Mouse (Mus musculus): ENCODE results near the gene Hoxc12. TPM values are rescaled to one million over a fixed set of nuclear protein-coding genes. Genes with fewer than 3 reads are reported as not detected.

Gene Hoxc12
- polyA plus RNA-seq, 1 experiment from 2014 or later: not detected

DNA sequence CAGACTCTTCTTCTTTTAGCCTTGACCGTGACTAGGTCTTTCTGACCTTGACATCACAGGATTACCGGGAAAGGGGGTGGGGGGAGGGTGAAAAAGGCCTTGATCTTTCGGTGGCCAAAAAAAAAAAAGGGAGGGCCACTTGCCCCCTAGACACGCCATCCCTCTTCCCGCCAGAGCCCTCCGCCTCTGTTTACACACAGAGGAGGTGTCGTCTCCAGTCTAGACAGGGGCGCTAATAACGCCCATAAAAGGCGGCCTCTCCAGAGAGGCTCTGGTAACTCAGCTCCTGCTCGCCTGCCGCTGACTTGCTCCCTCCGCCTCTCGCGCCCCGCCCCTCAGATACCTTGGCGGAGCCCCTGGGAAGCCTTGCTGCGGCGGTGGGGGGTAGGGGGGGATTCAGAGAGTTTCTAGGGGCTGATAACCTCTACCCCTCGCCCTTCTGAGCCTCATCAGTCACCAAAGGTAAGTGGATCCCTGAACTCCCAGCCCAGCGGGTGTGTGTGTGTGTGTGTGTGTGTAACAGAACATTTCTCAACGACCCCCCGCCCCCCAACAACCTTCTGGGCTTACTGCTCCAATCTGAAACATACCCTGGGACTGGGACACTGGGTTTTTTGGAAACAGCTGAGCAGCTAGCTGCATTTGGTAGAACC lies 4.7 kb upstream of the Hoxc12 start:
- Histone ChIP-seq H3K9me3 (replicated peaks; ENCODE audit: control insufficient read depth, low read length) (no peaks in the 10 kb centered on the region), H3K4me1 (ENCODE audit: control insufficient read depth, insufficient read depth, low read length) (no peaks in the 10 kb centered on the region), H3K36me3 (replicated peaks; ENCODE audit: control insufficient read depth, insufficient read depth, low read depth, low read length) (no peaks in the 10 kb centered on the region), H3K9ac (replicated peaks; ENCODE audit: low read length) (no peak overlapping the region), H3K27me3 (ENCODE audit: control insufficient read depth, insufficient read depth, low read length) (peaks cover 98% of the 10 kb centered on the region), H3K4me3 (ENCODE audit: low read depth, low read length) (no peak overlapping the region), H3K4me2 (ENCODE audit: low read depth, low read length) (no peak overlapping the region), H3K27ac (replicated peaks; ENCODE audit: low read depth, low read length) (no peak overlapping the region)
- DNase-seq (ENCODE audit: low spot score) (no peak), ATAC-seq (replicated peaks; ENCODE audit: insufficient number of reproducible peaks, low FRiP score, low TSS enrichment, low read depth) (0 out of 2 replicates have a peak, but pooled peaks have one; percentile 23)
- WGBS: under 1% methylated on average over 23 of the region's 23 CpGs

DNA sequence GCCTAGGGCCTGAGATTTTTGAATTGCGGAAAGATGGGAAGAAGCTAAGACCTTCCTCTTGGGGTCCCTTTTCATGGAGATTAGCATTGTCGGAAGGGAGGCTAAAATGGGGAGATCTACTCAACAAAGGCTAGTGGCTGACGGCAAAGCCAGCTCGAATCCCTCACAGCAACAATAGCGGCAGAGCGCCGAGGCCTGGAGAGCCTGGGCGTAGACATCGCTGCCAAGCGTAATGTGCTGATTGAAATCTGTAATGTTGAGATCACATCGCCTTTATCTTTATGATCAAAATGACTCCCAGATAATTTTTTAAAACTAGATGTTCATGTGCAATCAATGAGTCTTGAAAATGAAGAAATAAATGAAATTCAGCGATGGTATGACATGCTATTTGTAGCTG lies 2.1 kb upstream of the Hoxc12 start:
- H3K4me3 ChIP-seq (ENCODE audit: low read depth, low read length): no peak overlapping the region
- H3K36me3 ChIP-seq (replicated peaks; ENCODE audit: control insufficient read depth, insufficient read depth, low read depth, low read length): no peaks in the 10 kb centered on the region
- H3K9me3 ChIP-seq (replicated peaks; ENCODE audit: control insufficient read depth, low read length): no peaks in the 10 kb centered on the region
- no peak overlapping the region for H3K9ac ChIP-seq (replicated peaks; ENCODE audit: low read length)
- H3K27me3 ChIP-seq (ENCODE audit: control insufficient read depth, insufficient read depth, low read length): peaks cover 97% of the 10 kb centered on the region
- ATAC-seq (replicated peaks; ENCODE audit: insufficient number of reproducible peaks, low FRiP score, low TSS enrichment, low read depth) (no peak), DNase-seq (ENCODE audit: low spot score) (no peak)
- no peak overlapping the region for H3K27ac ChIP-seq (replicated peaks; ENCODE audit: low read depth, low read length)
- WGBS: under 1% methylated on average over 12 of the region's 12 CpGs
- no peaks in the 10 kb centered on the region for H3K4me1 ChIP-seq (ENCODE audit: control insufficient read depth, insufficient read depth, low read length)
- H3K4me2 ChIP-seq (ENCODE audit: low read depth, low read length): no peak overlapping the region

DNA sequence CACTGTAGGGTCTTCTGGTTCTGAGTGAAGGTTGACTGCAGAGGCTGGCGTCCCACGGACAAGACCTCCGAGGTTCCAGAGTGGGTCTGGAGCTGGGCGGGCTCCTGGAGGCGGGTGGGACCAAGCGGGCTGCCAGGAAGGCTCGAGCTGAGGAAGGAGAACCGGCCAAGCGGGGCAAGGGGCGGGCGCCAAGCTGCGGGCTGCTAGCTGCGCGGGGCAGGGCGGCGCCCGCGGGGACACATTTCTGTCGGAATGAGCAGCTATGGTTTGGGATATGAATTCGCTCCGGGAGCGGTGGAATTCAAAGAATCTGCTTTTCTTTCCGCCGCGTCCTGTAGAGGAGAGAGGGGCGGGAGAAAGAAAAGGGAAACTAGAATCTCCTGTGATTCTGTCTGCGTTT lies 1.7 kb upstream of the Hoxc12 start:
- H3K4me1 ChIP-seq (ENCODE audit: control insufficient read depth, insufficient read depth, low read length): no peaks in the 10 kb centered on the region
- no peak for DNase-seq (ENCODE audit: low spot score)
- H3K9me3 ChIP-seq (replicated peaks; ENCODE audit: control insufficient read depth, low read length): no peaks in the 10 kb centered on the region
- 0% methylated on average over 26 of the region's 27 CpGs for WGBS
- H3K4me3 ChIP-seq (ENCODE audit: low read depth, low read length): no peak overlapping the region
- H3K27ac ChIP-seq (replicated peaks; ENCODE audit: low read depth, low read length): no peak overlapping the region
- no peak for ATAC-seq (replicated peaks; ENCODE audit: insufficient number of reproducible peaks, low FRiP score, low TSS enrichment, low read depth)
- H3K36me3 ChIP-seq (replicated peaks; ENCODE audit: control insufficient read depth, insufficient read depth, low read depth, low read length): no peaks in the 10 kb centered on the region
- H3K4me2 ChIP-seq (ENCODE audit: low read depth, low read length): no peak overlapping the region
- no peak overlapping the region for H3K9ac ChIP-seq (replicated peaks; ENCODE audit: low read length)
- peaks cover 97% of the 10 kb centered on the region for H3K27me3 ChIP-seq (ENCODE audit: control insufficient read depth, insufficient read depth, low read length)

DNA sequence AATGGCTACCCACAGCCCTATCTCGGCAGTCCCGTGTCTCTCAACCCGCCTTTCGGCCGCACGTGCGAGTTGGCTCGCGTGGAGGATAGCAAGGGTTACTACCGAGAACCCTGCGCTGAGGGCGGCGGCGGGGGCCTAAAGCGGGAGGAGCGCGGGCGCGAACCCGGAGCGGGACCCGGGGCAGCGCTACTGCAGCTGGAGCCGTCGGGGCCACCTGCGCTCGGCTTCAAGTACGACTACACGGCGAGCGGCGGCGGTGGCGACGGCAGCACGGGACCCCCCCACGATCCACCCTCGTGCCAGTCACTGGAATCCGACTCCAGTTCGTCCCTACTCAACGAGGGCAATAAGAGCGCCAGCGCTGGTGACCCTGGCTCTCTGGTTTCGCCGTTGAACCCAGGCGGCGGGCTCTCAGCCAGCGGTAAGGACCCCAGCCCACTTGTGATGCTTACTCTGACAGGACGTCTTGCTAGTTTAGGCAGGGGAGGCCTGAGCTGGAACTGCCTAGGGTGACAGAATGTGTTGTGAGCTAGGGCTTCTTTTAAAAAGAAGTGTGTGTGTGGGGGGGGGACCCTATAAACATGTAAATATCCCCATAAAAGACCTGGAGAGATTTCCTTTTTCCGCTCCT lies 594 bp downstream of the Hoxc12 start:
- H3K36me3 ChIP-seq (replicated peaks; ENCODE audit: control insufficient read depth, insufficient read depth, low read depth, low read length): no peaks in the 10 kb centered on the region
- ATAC-seq (replicated peaks; ENCODE audit: insufficient number of reproducible peaks, low FRiP score, low TSS enrichment, low read depth) (no peak), DNase-seq (ENCODE audit: low spot score) (no peak)
- peaks cover 97% of the 10 kb centered on the region for H3K27me3 ChIP-seq (ENCODE audit: control insufficient read depth, insufficient read depth, low read length)
- H3K4me1 ChIP-seq (ENCODE audit: control insufficient read depth, insufficient read depth, low read length): no peaks in the 10 kb centered on the region
- no peaks in the 10 kb centered on the region for H3K9me3 ChIP-seq (replicated peaks; ENCODE audit: control insufficient read depth, low read length)
- H3K27ac ChIP-seq (replicated peaks; ENCODE audit: low read depth, low read length): no peak overlapping the region
- whole genome bisulfite sequencing: under 1% methylated on average over 50 of the region's 50 CpGs
- H3K4me3 ChIP-seq (ENCODE audit: low read depth, low read length): no peak overlapping the region
- no peak overlapping the region for H3K9ac ChIP-seq (replicated peaks; ENCODE audit: low read length)
- no peak overlapping the region for H3K4me2 ChIP-seq (ENCODE audit: low read depth, low read length)

DNA sequence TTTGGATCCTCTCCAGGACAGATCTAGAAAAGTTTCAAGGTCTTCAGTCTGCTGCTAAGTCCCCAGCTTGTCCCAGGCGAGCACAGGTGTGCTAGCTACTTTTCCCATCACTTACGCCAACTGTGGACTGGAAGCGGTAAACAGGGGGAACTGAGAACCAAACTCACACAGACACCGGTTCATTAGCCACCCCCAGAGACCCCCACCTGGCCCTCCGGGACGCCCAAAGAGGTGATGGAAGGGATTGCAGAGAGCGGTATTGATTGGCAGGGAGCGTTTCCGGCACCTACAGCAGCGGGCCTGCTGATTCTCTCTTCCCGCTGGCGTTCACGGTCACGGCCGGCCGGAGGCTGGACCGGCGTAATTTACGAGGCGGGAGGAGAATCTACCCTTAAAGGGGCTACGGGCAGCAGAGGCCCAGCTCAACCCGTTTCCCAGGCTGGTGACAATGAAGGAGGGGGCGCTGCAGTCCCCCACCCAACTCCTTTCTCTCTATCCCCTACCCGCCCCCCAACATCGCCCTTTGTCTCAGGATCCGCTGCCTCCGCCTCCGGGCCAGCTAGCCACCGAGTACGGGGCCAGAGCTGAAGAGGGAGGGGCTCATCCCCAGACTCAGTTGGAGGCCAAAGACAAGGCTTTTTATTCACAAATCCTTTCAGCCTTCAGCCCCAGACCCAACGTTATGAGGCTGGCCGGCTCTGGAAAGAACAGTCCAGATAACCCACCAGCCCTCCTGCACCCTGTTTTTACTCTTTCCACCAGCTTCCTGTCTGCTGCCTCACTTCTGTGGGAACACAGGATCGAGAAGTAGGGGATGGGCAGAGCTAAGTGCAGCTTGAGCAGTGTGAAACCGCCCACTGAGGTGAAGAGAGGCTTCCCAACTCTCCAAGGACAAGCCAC lies 2.9 kb downstream of the Hoxc12 start:
- H3K27ac ChIP-seq (replicated peaks; ENCODE audit: low read depth, low read length): no peak overlapping the region

DNA sequence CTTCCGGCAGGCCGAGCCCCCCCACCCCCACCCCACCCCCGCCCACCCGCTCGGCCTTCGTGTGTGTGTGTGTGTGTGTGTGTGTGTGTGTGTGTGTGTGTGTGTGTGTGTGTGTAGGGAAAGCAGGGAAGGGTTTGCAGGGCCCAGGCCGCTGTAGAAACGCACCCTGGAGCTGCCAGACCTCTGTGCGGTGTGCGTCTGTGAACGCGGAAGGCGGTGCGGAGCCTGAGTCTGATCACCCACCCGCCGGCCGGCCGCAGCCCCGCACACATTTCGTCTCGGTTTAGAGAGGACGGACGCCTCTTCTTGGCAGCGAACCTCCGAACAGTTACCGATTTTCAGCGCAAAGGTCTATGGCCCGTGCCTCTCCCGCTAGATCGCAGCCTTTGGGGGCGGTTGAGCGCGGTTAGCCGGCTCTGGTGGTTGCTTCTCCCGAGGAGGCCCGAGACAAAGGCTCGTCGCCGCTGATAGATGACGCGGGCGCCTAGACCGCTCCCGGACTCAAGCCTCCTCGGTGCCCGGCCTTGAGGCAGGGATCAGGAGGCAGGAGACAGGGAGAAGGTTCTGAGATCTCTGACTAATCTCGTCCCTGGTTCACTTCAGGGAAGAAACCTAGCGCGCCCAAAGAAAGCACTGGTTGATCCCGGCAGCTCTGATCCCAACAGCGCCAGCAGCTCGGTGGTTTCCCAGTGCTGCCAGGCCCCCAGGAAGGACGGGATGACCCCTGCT lies 6.3 kb downstream of the Hoxc12 start:
- H3K4me1 ChIP-seq (ENCODE audit: control insufficient read depth, insufficient read depth, low read length): no peaks in the 10 kb centered on the region; the same call in 1 of the 2 replicates
- ATAC-seq (replicated peaks; ENCODE audit: insufficient number of reproducible peaks, low FRiP score, low TSS enrichment, low read depth): no peak
- no peak overlapping the region for H3K9ac ChIP-seq (replicated peaks; ENCODE audit: low read length)
- 0 out of 2 replicates have a peak overlapping the region, but pooled peaks have one; percentile 6 for H3K4me3 ChIP-seq (ENCODE audit: low read depth, low read length)
- H3K27me3 ChIP-seq (ENCODE audit: control insufficient read depth, insufficient read depth, low read length): peaks cover 99% of the 10 kb centered on the region
- no peaks in the 10 kb centered on the region for H3K36me3 ChIP-seq (replicated peaks; ENCODE audit: control insufficient read depth, insufficient read depth, low read depth, low read length)
- no peak overlapping the region for H3K27ac ChIP-seq (replicated peaks; ENCODE audit: low read depth, low read length)
- no peak for DNase-seq (ENCODE audit: low spot score)
- no peak overlapping the region for H3K4me2 ChIP-seq (ENCODE audit: low read depth, low read length)
- H3K9me3 ChIP-seq (replicated peaks; ENCODE audit: control insufficient read depth, low read length): no peaks in the 10 kb centered on the region
- 1% methylated on average over 46 of the region's 53 CpGs for WGBS

More for the DNA sequence above, 2.9 kb downstream of the Hoxc12 start:
- Histone ChIP-seq H3K9ac (replicated peaks; ENCODE audit: low read length) (no peak overlapping the region), H3K36me3 (replicated peaks; ENCODE audit: control insufficient read depth, insufficient read depth, low read depth, low read length) (no peaks in the 10 kb centered on the region), H3K4me2 (ENCODE audit: low read depth, low read length) (no peak overlapping the region), H3K9me3 (replicated peaks; ENCODE audit: control insufficient read depth, low read length) (no peaks in the 10 kb centered on the region), H3K4me1 (ENCODE audit: control insufficient read depth, insufficient read depth, low read length) (no peaks in the 10 kb centered on the region; the same call in 1 of the 2 replicates), H3K27me3 (ENCODE audit: control insufficient read depth, insufficient read depth, low read length) (peaks cover 96% of the 10 kb centered on the region), H3K4me3 (ENCODE audit: low read depth, low read length) (no peak overlapping the region)
- no peak for DNase-seq (ENCODE audit: low spot score)
- 1% methylated on average over 33 of the region's 34 CpGs for WGBS
- ATAC-seq (replicated peaks; ENCODE audit: insufficient number of reproducible peaks, low FRiP score, low TSS enrichment, low read depth): no peak

DNA sequence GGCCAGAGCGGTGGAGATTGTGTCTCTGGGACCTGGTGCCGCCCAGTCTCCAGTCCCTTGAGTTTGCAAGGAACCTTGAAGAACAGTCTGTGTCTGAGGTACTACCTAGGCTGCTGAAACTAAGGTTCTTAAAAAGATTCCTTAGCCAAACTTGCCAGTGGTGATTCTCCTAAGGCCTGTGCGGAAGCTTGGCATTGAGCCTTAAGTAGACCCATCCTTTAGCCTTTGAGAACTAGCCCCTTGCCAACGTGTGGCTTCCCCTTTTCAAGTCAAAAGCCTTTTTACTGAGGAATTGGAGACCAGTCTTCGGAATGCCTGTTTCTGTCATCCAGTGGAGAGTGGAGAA lies 6.9 kb downstream of the Hoxc12 start:
- DNase-seq (ENCODE audit: low spot score) (no peak), ATAC-seq (replicated peaks; ENCODE audit: insufficient number of reproducible peaks, low FRiP score, low TSS enrichment, low read depth) (no peak)
- Histone ChIP-seq H3K36me3 (replicated peaks; ENCODE audit: control insufficient read depth, insufficient read depth, low read depth, low read length) (no peaks in the 10 kb centered on the region), H3K4me1 (ENCODE audit: control insufficient read depth, insufficient read depth, low read length) (no peaks in the 10 kb centered on the region; the same call in 1 of the 2 replicates), H3K9ac (replicated peaks; ENCODE audit: low read length) (no peak overlapping the region), H3K9me3 (replicated peaks; ENCODE audit: control insufficient read depth, low read length) (no peaks in the 10 kb centered on the region), H3K27me3 (ENCODE audit: control insufficient read depth, insufficient read depth, low read length) (peaks cover 99% of the 10 kb centered on the region), H3K4me3 (ENCODE audit: low read depth, low read length) (no peak overlapping the region), H3K4me2 (ENCODE audit: low read depth, low read length) (no peak overlapping the region), H3K27ac (replicated peaks; ENCODE audit: low read depth, low read length) (no peak overlapping the region)
- 4% methylated on average over 5 of the region's 5 CpGs for WGBS

Data from embryonic facial prominence, embryonic 11.5 days (tissue).